Mouse (Mus musculus): ENCODE data around the gene Auh. TPM values are rescaled to one million over a fixed set of nuclear protein-coding genes. Genes with fewer than 3 reads are reported as not detected.

Auh gene
- polyA plus RNA-seq, 1 experiment from 2014 or later, result 35.0 TPM

DNA sequence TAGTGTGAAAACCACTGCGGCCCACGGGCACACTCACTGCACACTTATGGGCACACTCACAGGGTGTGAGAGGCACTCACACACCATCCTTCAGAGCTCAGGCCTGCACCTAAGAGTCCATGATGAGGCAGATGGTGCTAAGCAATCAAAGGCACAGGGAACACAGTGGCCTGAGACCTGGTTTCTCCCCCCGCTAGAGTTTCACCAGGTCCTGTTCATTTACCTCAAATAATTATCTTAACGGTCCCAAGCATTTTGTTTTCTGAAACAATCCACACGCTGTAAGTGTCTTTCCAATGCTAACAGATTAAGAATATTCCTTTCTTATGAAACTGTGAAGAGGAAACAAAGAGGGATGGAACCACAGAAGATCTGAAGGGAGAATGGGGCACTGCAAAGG, 11.1 kb downstream of the Auh start:
- Histone ChIP-seq H3K36me3 (ENCODE audit: control insufficient read depth, insufficient read depth, low read length) (no peaks in the 10 kb centered on the region), H3K4me1 (ENCODE audit: control insufficient read depth, insufficient read depth, low read length) (peaks cover 8% of the 10 kb centered on the region), H3K9me3 (ENCODE audit: control insufficient read depth, low read length) (no peaks in the 10 kb centered on the region), H3K27me3 (ENCODE audit: control insufficient read depth, insufficient read depth, low read length) (no peaks in the 10 kb centered on the region), H3K9ac (ENCODE audit: low read length) (no peak overlapping the region), H3K27ac (ENCODE audit: low read depth, low read length) (no peak overlapping the region), H3K4me3 (ENCODE audit: low read depth, low read length) (no peak overlapping the region), H3K4me2 (ENCODE audit: low read depth) (no peak overlapping the region)
- ATAC-seq (ENCODE audit: insufficient read depth, low FRiP score, low TSS enrichment), result no peak
- WGBS, result 90% methylated on average over 5 of the region's 5 CpGs
- DNase-seq (ENCODE audit: low spot score), result no peak

DNA sequence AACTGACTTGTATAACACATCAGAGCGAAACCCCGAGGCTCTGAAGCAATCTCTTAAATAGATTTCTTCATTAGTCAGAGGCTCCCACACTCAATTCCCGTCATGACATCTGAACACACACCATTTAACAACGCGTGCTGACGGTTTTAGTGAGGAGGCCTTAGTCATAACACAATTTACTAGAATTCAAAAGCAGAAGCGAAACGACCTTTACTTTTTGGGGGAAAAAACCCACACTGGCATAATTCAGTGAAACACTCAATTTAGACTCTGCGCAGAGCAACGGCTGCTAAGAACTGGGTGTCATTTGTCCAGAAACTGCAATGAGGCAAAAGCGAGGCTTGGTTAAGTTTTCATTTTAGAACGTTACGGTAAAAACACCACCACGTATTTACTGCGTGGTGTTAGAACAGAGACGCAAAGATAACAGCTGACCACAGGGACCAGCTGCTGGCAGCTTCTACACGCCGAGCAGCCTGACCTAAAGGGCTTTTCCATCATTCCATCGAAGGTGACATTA, 14.8 kb downstream of the Auh start:
- Histone ChIP-seq H3K4me1 (ENCODE audit: control insufficient read depth, insufficient read depth, low read length) (peaks cover 21% of the 10 kb centered on the region), H3K9me3 (ENCODE audit: control insufficient read depth, low read length) (no peaks in the 10 kb centered on the region), H3K4me2 (ENCODE audit: low read depth) (no peak overlapping the region), H3K9ac (ENCODE audit: low read length) (no peak overlapping the region), H3K27ac (ENCODE audit: low read depth, low read length) (no peak overlapping the region), H3K36me3 (ENCODE audit: control insufficient read depth, insufficient read depth, low read length) (no peaks in the 10 kb centered on the region; the same call in 1 of the 2 replicates), H3K27me3 (ENCODE audit: control insufficient read depth, insufficient read depth, low read length) (no peaks in the 10 kb centered on the region), H3K4me3 (ENCODE audit: low read depth, low read length) (no peak overlapping the region)
- DNase-seq (ENCODE audit: low spot score), result no peak
- no peak for ATAC-seq (ENCODE audit: insufficient read depth, low FRiP score, low TSS enrichment)
- WGBS, result 58% methylated on average over 19 of the region's 19 CpGs

DNA sequence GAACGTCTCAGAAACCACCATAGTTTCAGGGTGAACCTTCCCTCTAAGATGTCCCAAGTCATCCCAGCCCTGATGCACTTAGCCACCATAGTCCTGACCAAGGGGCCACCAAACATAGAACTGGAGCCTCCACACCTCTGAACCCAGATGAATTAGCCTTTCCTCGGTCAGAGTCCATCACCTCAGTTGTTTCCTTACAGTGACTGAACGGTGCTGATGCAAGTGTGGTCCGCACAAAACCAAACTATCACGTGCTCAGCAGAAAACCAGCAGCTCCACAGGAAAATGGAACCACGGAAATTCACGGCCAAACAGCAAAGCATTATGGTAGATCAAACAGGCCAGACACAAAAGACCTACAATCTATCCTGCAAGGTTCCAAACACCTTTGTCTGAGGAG, 15.6 kb downstream of the Auh start:
- DNase-seq (ENCODE audit: low spot score) (no peak), ATAC-seq (ENCODE audit: insufficient read depth, low FRiP score, low TSS enrichment) (no peak)
- Histone ChIP-seq H3K9ac (ENCODE audit: low read length) (no peak overlapping the region), H3K36me3 (ENCODE audit: control insufficient read depth, insufficient read depth, low read length) (no peaks in the 10 kb centered on the region; the same call in 1 of the 2 replicates), H3K4me1 (ENCODE audit: control insufficient read depth, insufficient read depth, low read length) (peaks cover 21% of the 10 kb centered on the region), H3K27ac (ENCODE audit: low read depth, low read length) (no peak overlapping the region), H3K27me3 (ENCODE audit: control insufficient read depth, insufficient read depth, low read length) (no peaks in the 10 kb centered on the region), H3K4me3 (ENCODE audit: low read depth, low read length) (no peak overlapping the region), H3K4me2 (ENCODE audit: low read depth) (no peak overlapping the region), H3K9me3 (ENCODE audit: control insufficient read depth, low read length) (no peaks in the 10 kb centered on the region)
- 80% methylated on average over 7 of the region's 7 CpGs for WGBS

DNA sequence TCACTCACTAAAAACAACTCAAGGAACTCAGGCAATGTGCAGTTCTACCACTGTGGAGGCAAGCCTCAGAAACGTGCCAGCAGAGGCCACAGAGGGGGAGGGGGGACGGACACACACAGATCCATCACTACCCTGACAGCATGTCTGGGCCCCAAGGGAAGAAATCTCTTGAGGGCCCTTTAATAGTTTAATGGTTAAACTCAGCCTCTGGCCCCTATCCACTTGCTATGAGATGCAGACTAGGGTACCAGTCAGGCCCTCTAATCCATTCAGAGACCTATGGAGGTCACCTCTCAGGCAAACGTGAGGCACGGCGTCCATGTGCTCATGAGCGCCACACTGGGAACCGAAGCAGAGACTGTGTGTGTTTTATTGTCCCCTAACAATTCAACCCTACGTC, 17.0 kb downstream of the Auh start:
- Histone ChIP-seq H3K4me1 (ENCODE audit: control insufficient read depth, insufficient read depth, low read length) (peaks cover 21% of the 10 kb centered on the region), H3K36me3 (ENCODE audit: control insufficient read depth, insufficient read depth, low read length) (no peaks in the 10 kb centered on the region; the same call in 1 of the 2 replicates), H3K4me2 (ENCODE audit: low read depth) (no peak overlapping the region), H3K9ac (ENCODE audit: low read length) (no peak overlapping the region), H3K4me3 (ENCODE audit: low read depth, low read length) (no peak overlapping the region), H3K27ac (ENCODE audit: low read depth, low read length) (no peak overlapping the region), H3K9me3 (ENCODE audit: control insufficient read depth, low read length) (no peaks in the 10 kb centered on the region), H3K27me3 (ENCODE audit: control insufficient read depth, insufficient read depth, low read length) (no peaks in the 10 kb centered on the region)
- WGBS, result 22% methylated on average over 8 of the region's 8 CpGs
- DNase-seq (ENCODE audit: low spot score) (no peak), ATAC-seq (ENCODE audit: insufficient read depth, low FRiP score, low TSS enrichment) (no peak; the same call in 1 of the 2 replicates)

DNA sequence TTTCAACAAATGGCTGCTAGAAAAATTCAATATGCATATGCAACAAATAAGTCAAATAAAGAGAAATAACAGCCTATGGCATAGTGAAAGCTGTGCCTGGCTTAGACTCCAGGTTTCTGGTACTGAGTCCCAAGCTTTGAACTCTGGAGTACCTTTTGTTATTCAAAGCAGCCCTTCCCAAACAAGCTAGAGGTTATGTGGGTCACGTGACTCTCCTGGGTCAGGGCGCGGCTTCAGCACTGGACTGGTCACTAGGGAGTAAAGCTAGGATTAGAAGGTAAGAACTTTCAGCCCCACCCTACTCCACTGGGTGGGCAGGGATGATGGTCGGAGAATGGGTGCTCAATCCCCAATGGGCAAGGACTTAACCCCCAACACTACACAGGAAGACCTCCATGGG, 18.2 kb downstream of the Auh start:
- Histone ChIP-seq H3K4me2 (ENCODE audit: low read depth) (no peak overlapping the region), H3K27me3 (ENCODE audit: control insufficient read depth, insufficient read depth, low read length) (no peaks in the 10 kb centered on the region), H3K36me3 (ENCODE audit: control insufficient read depth, insufficient read depth, low read length) (no peaks in the 10 kb centered on the region; the same call in 1 of the 2 replicates), H3K4me3 (ENCODE audit: low read depth, low read length) (no peak overlapping the region), H3K27ac (ENCODE audit: low read depth, low read length) (no peak overlapping the region), H3K9me3 (ENCODE audit: control insufficient read depth, low read length) (no peaks in the 10 kb centered on the region), H3K9ac (ENCODE audit: low read length) (no peak overlapping the region), H3K4me1 (ENCODE audit: control insufficient read depth, insufficient read depth, low read length) (peaks cover 21% of the 10 kb centered on the region)
- 37% methylated on average over 4 of the region's 4 CpGs for WGBS
- ATAC-seq (ENCODE audit: insufficient read depth, low FRiP score, low TSS enrichment) (no peak), DNase-seq (ENCODE audit: low spot score) (no peak)

DNA sequence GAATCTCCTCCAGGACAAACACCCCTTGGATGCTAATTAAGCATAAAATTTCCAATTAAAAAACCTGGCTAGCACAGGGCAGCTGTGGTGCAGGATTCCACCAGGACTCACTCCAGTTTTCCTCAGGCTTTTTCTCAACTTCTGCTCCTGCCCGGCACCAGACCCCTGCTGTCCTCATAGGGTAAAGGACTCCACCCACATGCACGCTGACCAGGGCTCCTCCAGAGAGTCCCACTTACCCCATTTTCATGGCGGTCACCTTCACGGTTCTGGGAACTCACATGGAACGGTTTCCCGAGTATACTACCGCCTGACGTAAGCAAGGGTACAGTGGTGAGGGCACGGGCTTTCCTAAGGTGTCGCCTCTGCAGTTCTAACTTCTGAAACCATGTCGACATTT, 23.2 kb downstream of the Auh start:
- DNase-seq (ENCODE audit: low spot score) (no peak), ATAC-seq (ENCODE audit: insufficient read depth, low FRiP score, low TSS enrichment) (no peak)
- no peak overlapping the region for H3K9ac ChIP-seq (ENCODE audit: low read length)
- H3K36me3 ChIP-seq (ENCODE audit: control insufficient read depth, insufficient read depth, low read length), result no peaks in the 10 kb centered on the region
- no peak overlapping the region for H3K27ac ChIP-seq (ENCODE audit: low read depth, low read length)
- WGBS, result 86% methylated on average over 11 of the region's 11 CpGs
- 0 out of 2 replicates have a peak, but pooled peaks cover 7% of the 10 kb centered on the region for H3K4me1 ChIP-seq (ENCODE audit: control insufficient read depth, insufficient read depth, low read length)
- H3K4me3 ChIP-seq (ENCODE audit: low read depth, low read length), result no peak overlapping the region
- H3K4me2 ChIP-seq (ENCODE audit: low read depth), result no peak overlapping the region
- H3K9me3 ChIP-seq (ENCODE audit: control insufficient read depth, low read length), result no peaks in the 10 kb centered on the region
- H3K27me3 ChIP-seq (ENCODE audit: control insufficient read depth, insufficient read depth, low read length), result no peaks in the 10 kb centered on the region

DNA sequence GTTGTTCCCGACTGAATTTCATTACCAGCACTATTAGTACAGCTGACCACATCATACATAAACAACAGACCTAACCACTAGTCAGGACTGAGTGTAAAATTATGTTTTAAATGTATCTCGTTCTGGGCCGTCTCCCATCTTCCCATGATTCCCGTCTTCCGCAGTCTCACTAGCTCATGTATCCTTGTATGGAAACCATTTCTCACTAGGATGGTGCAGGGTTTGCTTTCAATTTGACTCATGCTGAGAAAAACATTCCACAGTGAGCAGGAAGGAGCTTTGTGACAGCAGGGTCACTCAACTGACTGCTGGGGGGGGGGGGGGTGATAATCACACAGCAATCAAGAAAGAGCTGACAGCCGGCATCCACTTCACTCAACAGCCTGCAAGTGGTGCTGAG, 25.3 kb downstream of the Auh start:
- Histone ChIP-seq H3K36me3 (ENCODE audit: control insufficient read depth, insufficient read depth, low read length) (no peaks in the 10 kb centered on the region), H3K4me3 (ENCODE audit: low read depth, low read length) (no peak overlapping the region), H3K4me1 (ENCODE audit: control insufficient read depth, insufficient read depth, low read length) (0 out of 2 replicates have a peak, but pooled peaks cover 7% of the 10 kb centered on the region), H3K27me3 (ENCODE audit: control insufficient read depth, insufficient read depth, low read length) (no peaks in the 10 kb centered on the region), H3K9ac (ENCODE audit: low read length) (no peak overlapping the region), H3K4me2 (ENCODE audit: low read depth) (no peak overlapping the region), H3K9me3 (ENCODE audit: control insufficient read depth, low read length) (no peaks in the 10 kb centered on the region), H3K27ac (ENCODE audit: low read depth, low read length) (no peak overlapping the region)
- no peak for ATAC-seq (ENCODE audit: insufficient read depth, low FRiP score, low TSS enrichment)
- WGBS, result 45% methylated on average over 6 of the region's 6 CpGs
- DNase-seq (ENCODE audit: low spot score), result no peak

DNA sequence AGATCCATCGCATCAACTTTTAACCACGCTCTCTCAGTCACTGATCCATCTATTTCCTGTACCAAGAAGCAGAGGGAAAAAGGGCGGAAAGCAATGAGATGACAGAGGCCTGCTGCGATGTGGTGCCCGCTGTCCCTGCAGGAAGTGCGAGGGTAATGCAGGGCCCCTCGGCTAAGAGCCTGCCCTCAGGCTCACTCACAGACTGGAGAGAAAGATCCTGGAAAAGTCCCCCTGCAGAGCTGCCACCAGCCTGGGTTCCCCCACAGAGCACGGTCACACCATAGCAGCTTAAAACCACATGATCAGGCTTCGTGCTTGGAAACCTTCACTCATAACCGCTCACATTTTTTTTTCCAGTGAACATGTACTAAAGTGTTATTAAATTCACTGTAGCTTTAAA, 25.7 kb downstream of the Auh start:
- no peak overlapping the region for H3K27ac ChIP-seq (ENCODE audit: low read depth, low read length)

DNA sequence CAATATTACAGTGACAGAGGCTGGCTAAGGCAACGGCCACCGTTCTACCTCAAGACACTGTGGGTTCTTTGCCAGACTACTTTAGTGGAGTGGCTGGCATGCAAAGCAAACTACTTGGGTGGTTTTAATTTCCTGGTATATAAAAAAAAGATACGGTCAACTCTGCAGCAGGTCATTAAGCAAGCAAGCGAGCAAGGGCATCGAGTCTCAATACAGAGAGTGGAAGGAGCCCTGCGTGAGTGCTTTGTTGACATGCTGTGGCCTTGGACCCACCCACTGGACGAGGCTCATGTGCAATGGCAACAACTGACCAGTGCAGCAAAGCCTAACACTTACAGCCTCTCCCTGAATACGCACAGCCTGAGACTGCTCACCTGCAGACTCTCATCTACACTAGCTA, 27.0 kb downstream of the Auh start:
- no peak for ATAC-seq (ENCODE audit: insufficient read depth, low FRiP score, low TSS enrichment)
- no peaks in the 10 kb centered on the region for H3K9me3 ChIP-seq (ENCODE audit: control insufficient read depth, low read length)
- no peak overlapping the region for H3K9ac ChIP-seq (ENCODE audit: low read length)
- H3K27me3 ChIP-seq (ENCODE audit: control insufficient read depth, insufficient read depth, low read length), result no peaks in the 10 kb centered on the region
- no peak overlapping the region for H3K4me2 ChIP-seq (ENCODE audit: low read depth)
- H3K4me3 ChIP-seq (ENCODE audit: low read depth, low read length), result no peak overlapping the region
- H3K36me3 ChIP-seq (ENCODE audit: control insufficient read depth, insufficient read depth, low read length), result no peaks in the 10 kb centered on the region
- no peak for DNase-seq (ENCODE audit: low spot score)
- no peak overlapping the region for H3K27ac ChIP-seq (ENCODE audit: low read depth, low read length)
- 82% methylated on average over 8 of the region's 8 CpGs for WGBS
- H3K4me1 ChIP-seq (ENCODE audit: control insufficient read depth, insufficient read depth, low read length), result 0 out of 2 replicates have a peak, but pooled peaks cover 7% of the 10 kb centered on the region

More for the DNA sequence above, 25.7 kb downstream of the Auh start:
- no peaks in the 10 kb centered on the region for H3K36me3 ChIP-seq (ENCODE audit: control insufficient read depth, insufficient read depth, low read length)
- ATAC-seq (ENCODE audit: insufficient read depth, low FRiP score, low TSS enrichment), result no peak
- H3K9ac ChIP-seq (ENCODE audit: low read length), result 0 out of 2 replicates have a peak overlapping the region, but pooled peaks have one; percentile 22
- H3K27me3 ChIP-seq (ENCODE audit: control insufficient read depth, insufficient read depth, low read length), result no peaks in the 10 kb centered on the region
- H3K9me3 ChIP-seq (ENCODE audit: control insufficient read depth, low read length), result no peaks in the 10 kb centered on the region
- H3K4me2 ChIP-seq (ENCODE audit: low read depth), result no peak overlapping the region
- 36% methylated on average over 10 of the region's 10 CpGs for WGBS
- no peak overlapping the region for H3K4me3 ChIP-seq (ENCODE audit: low read depth, low read length)
- 0 out of 2 replicates have a peak, but pooled peaks cover 7% of the 10 kb centered on the region for H3K4me1 ChIP-seq (ENCODE audit: control insufficient read depth, insufficient read depth, low read length)
- DNase-seq (ENCODE audit: low spot score), result peak; percentile 57

All from neural tube, embryonic 11.5 days (tissue).